Mouse (Mus musculus): Measurements from ENCODE around the gene Prdm10. TPM values are rescaled to one million over a fixed set of nuclear protein-coding genes. Genes with fewer than 3 reads are reported as not detected.

Gene Prdm10
- polyA plus RNA-seq, 2 experiments, result 2.3 to 4.9 TPM

GRCm38 (mm10) chr9:31307232-31307631, 26.9 kb downstream of the Prdm10 start:
- 77% methylated on average over 3 of the region's 3 CpGs for WGBS (ENCODE audit: insufficient replicate concordance)
- no peak overlapping the region for H3K27ac ChIP-seq
- H3K4me2 ChIP-seq (ENCODE audit: low read depth), result no peak overlapping the region
- H3K36me3 ChIP-seq (replicated peaks; ENCODE audit: control insufficient read depth, insufficient read depth, low read depth), result no peaks in the 10 kb centered on the region
- no peak overlapping the region for H3K4me3 ChIP-seq (ENCODE audit: insufficient read depth in 1 of 2, low read depth in 2 of 2, low read length in 2 of 2)
- ATAC-seq (ENCODE audit: insufficient read depth), result no peak
- no peaks in the 10 kb centered on the region for H3K27me3 ChIP-seq (ENCODE audit: control insufficient read depth, insufficient read depth, low read length)
- no peak for DNase-seq (ENCODE audit: low read depth in 3 of 3, low spot score in 3 of 3)
- TF ChIP-seq EP300 (IDR thresholded peaks at IDR 0.05; ENCODE audit: low read depth) (no peak), CTCF (IDR thresholded peaks at IDR 0.05; ENCODE audit: low read depth) (no peak)
- H3K9ac ChIP-seq (replicated peaks), result no peak overlapping the region
- peaks cover 0 to 2% of the 10 kb centered on the region in 2 experiments; a peak in 2 of 4 replicates for H3K4me1 ChIP-seq (replicated peaks; ENCODE audit: control insufficient read depth in 2 of 2, insufficient read depth in 2 of 2, low read length in 1 of 2)
- H3K9me3 ChIP-seq (ENCODE audit: control insufficient read depth, low read length), result no peaks in the 10 kb centered on the region

- Histone ChIP-seq H3K27ac (no peak overlapping the region), H3K4me2 (ENCODE audit: low read depth) (no peak overlapping the region), H3K36me3 (replicated peaks; ENCODE audit: control insufficient read depth, insufficient read depth, low read depth) (no peaks in the 10 kb centered on the region), H3K9me3 (ENCODE audit: control insufficient read depth, low read length) (no peaks in the 10 kb centered on the region), H3K27me3 (ENCODE audit: control insufficient read depth, insufficient read depth, low read length) (no peaks in the 10 kb centered on the region), H3K9ac (replicated peaks) (no peak overlapping the region), H3K4me3 (ENCODE audit: insufficient read depth in 1 of 2, low read depth in 2 of 2, low read length in 2 of 2) (no peak overlapping the region), H3K4me1 (replicated peaks; ENCODE audit: control insufficient read depth in 2 of 2, insufficient read depth in 2 of 2, low read length in 1 of 2) (peaks cover 4 to 6% of the 10 kb centered on the region in 2 experiments)
- DNase-seq (ENCODE audit: low read depth in 3 of 3, low spot score in 3 of 3), result no peak
- WGBS (ENCODE audit: insufficient replicate concordance), result 37% methylated on average over 5 of the region's 5 CpGs
- no peak for TF ChIP-seq EP300 (IDR thresholded peaks at IDR 0.05; ENCODE audit: low read depth)
- no peak for TF ChIP-seq CTCF (IDR thresholded peaks at IDR 0.05; ENCODE audit: low read depth)
- ATAC-seq (ENCODE audit: insufficient read depth), result no peak
Observed at GRCm38 (mm10) chr9:31309041-31309440, 28.7 kb downstream of the Prdm10 start.

GRCm38 (mm10) chr9:31310662-31311061, 30.3 kb downstream of the Prdm10 start:
- no peak for DNase-seq (ENCODE audit: low read depth in 3 of 3, low spot score in 3 of 3)
- TF ChIP-seq EP300 (IDR thresholded peaks at IDR 0.05; ENCODE audit: low read depth) (no peak), CTCF (IDR thresholded peaks at IDR 0.05; ENCODE audit: low read depth) (no peak)
- Histone ChIP-seq H3K27me3 (ENCODE audit: control insufficient read depth, insufficient read depth, low read length) (no peaks in the 10 kb centered on the region), H3K4me1 (replicated peaks; ENCODE audit: control insufficient read depth in 2 of 2, insufficient read depth in 2 of 2, low read length in 1 of 2) (peaks cover 4 to 6% of the 10 kb centered on the region in 2 experiments), H3K36me3 (replicated peaks; ENCODE audit: control insufficient read depth, insufficient read depth, low read depth) (no peaks in the 10 kb centered on the region), H3K4me2 (ENCODE audit: low read depth) (no peak overlapping the region), H3K27ac (no peak overlapping the region), H3K4me3 (ENCODE audit: insufficient read depth in 1 of 2, low read depth in 2 of 2, low read length in 2 of 2) (no peak overlapping the region), H3K9me3 (ENCODE audit: control insufficient read depth, low read length) (no peaks in the 10 kb centered on the region), H3K9ac (replicated peaks) (no peak overlapping the region)
- 78% methylated on average over 4 of the region's 4 CpGs for WGBS (ENCODE audit: insufficient replicate concordance)
- no peak for ATAC-seq (ENCODE audit: insufficient read depth)

GRCm38 (mm10) chr9:31313876-31314275, 33.5 kb downstream of the Prdm10 start:
- 5% methylated on average over 1 of the region's 1 CpGs for WGBS (ENCODE audit: insufficient replicate concordance)
- Histone ChIP-seq H3K4me2 (ENCODE audit: low read depth) (no peak overlapping the region), H3K4me1 (replicated peaks; ENCODE audit: control insufficient read depth in 2 of 2, insufficient read depth in 2 of 2, low read length in 1 of 2) (peaks cover 4 to 6% of the 10 kb centered on the region in 2 experiments), H3K9ac (replicated peaks) (no peak overlapping the region), H3K36me3 (replicated peaks; ENCODE audit: control insufficient read depth, insufficient read depth, low read depth) (no peaks in the 10 kb centered on the region), H3K27me3 (ENCODE audit: control insufficient read depth, insufficient read depth, low read length) (no peaks in the 10 kb centered on the region), H3K27ac (no peak overlapping the region), H3K9me3 (ENCODE audit: control insufficient read depth, low read length) (no peaks in the 10 kb centered on the region), H3K4me3 (ENCODE audit: insufficient read depth in 1 of 2, low read depth in 2 of 2, low read length in 2 of 2) (no peak overlapping the region)
- no peak for DNase-seq (ENCODE audit: low read depth in 3 of 3, low spot score in 3 of 3)
- TF ChIP-seq CTCF (IDR thresholded peaks at IDR 0.05; ENCODE audit: low read depth) (no peak), EP300 (IDR thresholded peaks at IDR 0.05; ENCODE audit: low read depth) (peak; percentile 41)
- peak; percentile 39; the same call in 1 of the 2 replicates for ATAC-seq (ENCODE audit: insufficient read depth)

- Histone ChIP-seq H3K9me3 (ENCODE audit: control insufficient read depth, low read length) (no peaks in the 10 kb centered on the region), H3K27me3 (ENCODE audit: control insufficient read depth, insufficient read depth, low read length) (no peaks in the 10 kb centered on the region), H3K4me1 (replicated peaks; ENCODE audit: control insufficient read depth in 2 of 2, insufficient read depth in 2 of 2, low read length in 1 of 2) (peaks cover 4 to 6% of the 10 kb centered on the region in 2 experiments), H3K4me2 (ENCODE audit: low read depth) (no peak overlapping the region), H3K27ac (no peak overlapping the region), H3K36me3 (replicated peaks; ENCODE audit: control insufficient read depth, insufficient read depth, low read depth) (no peaks in the 10 kb centered on the region), H3K9ac (replicated peaks) (no peak overlapping the region), H3K4me3 (ENCODE audit: insufficient read depth in 1 of 2, low read depth in 2 of 2, low read length in 2 of 2) (no peak overlapping the region)
- TF ChIP-seq EP300 (IDR thresholded peaks at IDR 0.05; ENCODE audit: low read depth), result no peak
- no peak for TF ChIP-seq CTCF (IDR thresholded peaks at IDR 0.05; ENCODE audit: low read depth)
- ATAC-seq (ENCODE audit: insufficient read depth) (no peak), DNase-seq (ENCODE audit: low read depth in 3 of 3, low spot score in 3 of 3) (no peak)
- WGBS (ENCODE audit: insufficient replicate concordance), result 80% methylated on average over 8 of the region's 8 CpGs
Observed at GRCm38 (mm10) chr9:31315983-31316382, 35.6 kb downstream of the Prdm10 start.
